Mouse (Mus musculus) small intestine, adult 2 months (tissue): ENCODE results near the gene Cacna1e. TPM values are rescaled to one million over a fixed set of nuclear protein-coding genes. Genes with fewer than 3 reads are reported as not detected.

Source experiments
- H3K27ac ChIP-seq: fragments of 200-500 bp; 2 replicates; pipeline ENCODE4 v1.5.1; 2012; ENCODE audit warnings: low read depth, low read length, control low read depth, inconsistent platforms; ENCODE audit not compliant: insufficient read depth
- H3K27me3 ChIP-seq: fragments of 200-500 bp; 2 replicates; pipeline ENCODE4 v1.6.1; 2012; ENCODE audit warnings: mild to moderate bottlenecking, moderate library complexity, low read length, inconsistent platforms; ENCODE audit not compliant: control insufficient read depth, insufficient read depth
- H3K36me3 ChIP-seq: fragments of 200-500 bp; 2 replicates; pipeline ENCODE4 v1.6.1; 2012; ENCODE audit warnings: mild to moderate bottlenecking, low read length, control low read depth, inconsistent platforms; ENCODE audit not compliant: control insufficient read depth, insufficient read depth
- H3K4me1 ChIP-seq: fragments of 200-500 bp; 2 replicates; pipeline ENCODE4 v1.6.1; 2012; ENCODE audit warnings: low read length, inconsistent platforms, mixed read lengths; ENCODE audit not compliant: control insufficient read depth, insufficient read depth, insufficient read length
- H3K4me3 ChIP-seq: fragments of 200-500 bp; 2 replicates; pipeline ENCODE4 v1.5.1; 2012; ENCODE audit warnings: low read depth, mild to moderate bottlenecking, control low read depth, inconsistent platforms, low read length, moderate library complexity
- CTCF ChIP-seq: fragments of 200-500 bp; IDR thresholded peaks from 2 replicates; pipeline ENCODE4 v1.5.1; 2012; ENCODE audit warnings: low read depth, mild to moderate bottlenecking, control low read depth, inconsistent platforms, low read length, moderate library complexity, mixed read lengths; ENCODE audit not compliant: insufficient replicate concordance, insufficient read length; ENCODE audit errors: extremely low read depth
- POLR2A ChIP-seq: fragments of 200-500 bp; IDR thresholded peaks from 2 replicates; pipeline ENCODE4 v1.6.1; 2012; ENCODE audit warnings: low read depth, mild to moderate bottlenecking, control low read depth, inconsistent platforms, low read length, moderate library complexity
- WGBS: fragments of 180-500 bp; shearing (Covaris S2); methylation state at CpG from one replicate; pipeline ENCODE4 v1.1.7; 2018; 5-methylcytosine and 5-hydroxymethylcytosine counted together
- polyA plus RNA-seq: library from polyadenylated mRNA; depleted of rRNA; stranded (reverse); fragments of >200 nt; gene quantifications from 2 replicates; pipeline ENCODE4 v1.2.3, GENCODE M21; 2012

The Cacna1e gene
- polyA plus RNA-seq, 1 experiment = 0.76 TPM

- no peaks in the 10 kb centered on the region for H3K36me3 ChIP-seq
- no peaks in the 10 kb centered on the region for H3K27me3 ChIP-seq
- peaks cover 2% of the 10 kb centered on the region; the same call in 1 of the 2 replicates for H3K4me1 ChIP-seq
- no peak for TF ChIP-seq CTCF
- no peak for TF ChIP-seq POLR2A
- 88% methylated on average over 2 of the region's 2 CpGs for WGBS
- no peak overlapping the region for H3K27ac ChIP-seq
- no peak overlapping the region for H3K4me3 ChIP-seq
Observed at GRCm38 (mm10) chr1:154819960-154820359, 64.3 kb downstream of the Cacna1e start.

GRCm38 (mm10) chr1:154818742-154819141 is 65.6 kb downstream of the Cacna1e start:
- no peak for TF ChIP-seq POLR2A
- no peak for TF ChIP-seq CTCF
- H3K4me1 ChIP-seq = peaks cover 2% of the 10 kb centered on the region; the same call in 1 of the 2 replicates
- H3K36me3 ChIP-seq = no peaks in the 10 kb centered on the region
- no peaks in the 10 kb centered on the region for H3K27me3 ChIP-seq
- no peak overlapping the region for H3K4me3 ChIP-seq
- no peak overlapping the region for H3K27ac ChIP-seq
- 11% methylated on average over 1 of the region's 1 CpGs for WGBS

- WGBS = 39% methylated on average over 6 of the region's 6 CpGs
- Histone ChIP-seq H3K4me1 (no peaks in the 10 kb centered on the region), H3K27ac (peak overlapping the region; percentile 15; the same call in 1 of the 2 replicates), H3K27me3 (no peaks in the 10 kb centered on the region), H3K4me3 (no peak overlapping the region), H3K36me3 (no peaks in the 10 kb centered on the region)
- TF ChIP-seq CTCF (no peak), POLR2A (no peak)
Observed at GRCm38 (mm10) chr1:154816836-154817235, 67.5 kb downstream of the Cacna1e start.

GRCm38 (mm10) chr1:154816267-154816666 is 68.0 kb downstream of the Cacna1e start:
- TF ChIP-seq POLR2A (no peak), CTCF (no peak)
- no peak overlapping the region for H3K4me3 ChIP-seq
- H3K27ac ChIP-seq = no peak overlapping the region
- no peaks in the 10 kb centered on the region for H3K36me3 ChIP-seq
- WGBS = 84% methylated on average over 3 of the region's 3 CpGs
- no peaks in the 10 kb centered on the region for H3K27me3 ChIP-seq
- H3K4me1 ChIP-seq = no peaks in the 10 kb centered on the region

GRCm38 (mm10) chr1:154805742-154806141 is 78.6 kb downstream of the Cacna1e start:
- no peak overlapping the region for H3K4me3 ChIP-seq
- H3K36me3 ChIP-seq = no peaks in the 10 kb centered on the region
- TF ChIP-seq POLR2A = no peak
- TF ChIP-seq CTCF = no peak
- H3K27me3 ChIP-seq = no peaks in the 10 kb centered on the region; the same call in 1 of the 2 replicates
- WGBS = 83% methylated on average over 1 of the region's 1 CpGs
- no peak overlapping the region for H3K27ac ChIP-seq
- no peaks in the 10 kb centered on the region for H3K4me1 ChIP-seq

GRCm38 (mm10) chr1:154805038-154805437 is 79.3 kb downstream of the Cacna1e start:
- H3K4me1 ChIP-seq = no peaks in the 10 kb centered on the region
- 91% methylated on average over 3 of the region's 3 CpGs for WGBS
- no peak overlapping the region for H3K4me3 ChIP-seq
- TF ChIP-seq CTCF = no peak
- no peak for TF ChIP-seq POLR2A
- H3K36me3 ChIP-seq = no peaks in the 10 kb centered on the region
- H3K27ac ChIP-seq = no peak overlapping the region
- H3K27me3 ChIP-seq = no peaks in the 10 kb centered on the region; the same call in 1 of the 2 replicates

GRCm38 (mm10) chr1:154802301-154802904 is 81.9 kb downstream of the Cacna1e start:
- TF ChIP-seq POLR2A (no peak), CTCF (no peak)
- H3K27me3 ChIP-seq = no peaks in the 10 kb centered on the region; the same call in 1 of the 2 replicates
- WGBS = 44% methylated on average over 5 of the region's 5 CpGs
- no peaks in the 10 kb centered on the region for H3K36me3 ChIP-seq
- no peaks in the 10 kb centered on the region for H3K4me1 ChIP-seq
- no peak overlapping the region for H3K4me3 ChIP-seq
- H3K27ac ChIP-seq = no peak overlapping the region
